Mouse (Mus musculus) kidney, postnatal 14 days (tissue): ENCODE data around the gene Atg101.

Source experiments
- DNase-seq: peaks from one replicate; pipeline ENCODE4 v3.0.0; 2022; ENCODE audit warnings: mixed read lengths

The Atg101 gene

GRCm38 (mm10) chr15:101287361-101287760 lies 3.3 kb downstream of the Atg101 start:
- DNase-seq = no peak

GRCm38 (mm10) chr15:101290354-101290753 lies 6.3 kb downstream of the Atg101 start:
- no peak for DNase-seq

GRCm38 (mm10) chr15:101292012-101292411 lies 7.9 kb downstream of the Atg101 start:
- no peak for DNase-seq

- DNase-seq = no peak
Measured at GRCm38 (mm10) chr15:101293025-101293621, 9.1 kb downstream of the Atg101 start, which contains the start of gene 6030408B16Rik. Gene 6030408B16Rik (plus strand): TSS chr15:101293212.

- peak; percentile 48 for DNase-seq
Measured at GRCm38 (mm10) chr15:101294028-101294894, 10.2 kb downstream of the Atg101 start.

- DNase-seq = peak; percentile 34
Measured at GRCm38 (mm10) chr15:101295106-101295505, 11.0 kb downstream of the Atg101 start.

GRCm38 (mm10) chr15:101295616-101296015 lies 11.5 kb downstream of the Atg101 start:
- no peak for DNase-seq

- no peak for DNase-seq
Measured at GRCm38 (mm10) chr15:101296091-101296490, 12.0 kb downstream of the Atg101 start.

GRCm38 (mm10) chr15:101297988-101298387 lies 13.9 kb downstream of the Atg101 start:
- no peak for DNase-seq

GRCm38 (mm10) chr15:101298550-101298949 lies 14.5 kb downstream of the Atg101 start:
- no peak for DNase-seq

GRCm38 (mm10) chr15:101299480-101299960 lies 15.4 kb downstream of the Atg101 start:
- DNase-seq = no peak

- no peak for DNase-seq
Measured at GRCm38 (mm10) chr15:101300128-101300527, 16.1 kb downstream of the Atg101 start.

- no peak for DNase-seq
Measured at GRCm38 (mm10) chr15:101302201-101302600, 18.1 kb downstream of the Atg101 start.

GRCm38 (mm10) chr15:101303830-101304229 lies 19.8 kb downstream of the Atg101 start:
- DNase-seq = no peak

- DNase-seq = no peak
Measured at GRCm38 (mm10) chr15:101306459-101306858, 22.4 kb downstream of the Atg101 start.

- no peak for DNase-seq
Measured at GRCm38 (mm10) chr15:101308440-101309348, 24.6 kb downstream of the Atg101 start.

GRCm38 (mm10) chr15:101309493-101309892 lies 25.4 kb downstream of the Atg101 start:
- DNase-seq = no peak

GRCm38 (mm10) chr15:101311087-101311770 lies 27.2 kb downstream of the Atg101 start:
- DNase-seq = no peak

- DNase-seq = no peak
Measured at GRCm38 (mm10) chr15:101312006-101312405, 27.9 kb downstream of the Atg101 start.

GRCm38 (mm10) chr15:101315378-101315777 lies 31.3 kb downstream of the Atg101 start:
- no peak for DNase-seq

GRCm38 (mm10) chr15:101315832-101316231 lies 31.8 kb downstream of the Atg101 start:
- peak; percentile 93 for DNase-seq

- no peak for DNase-seq
Measured at GRCm38 (mm10) chr15:101316279-101316912, 32.3 kb downstream of the Atg101 start.
